Mouse (Mus musculus) erythroblast, embryonic 14.5 days (primary cell): ENCODE measurements around the gene Epm2a.

Experiments
- GATA1 ChIP-seq: IDR thresholded peaks from 2 replicates; pipeline ENCODE4 v1.6.1; 2012; ENCODE audit warnings: low read length, inconsistent platforms, mixed read lengths
- TAL1 ChIP-seq: IDR thresholded peaks from 3 replicates; pipeline ENCODE4 v1.6.1; 2012; ENCODE audit warnings: low read length, inconsistent platforms, mixed read lengths

DNA sequence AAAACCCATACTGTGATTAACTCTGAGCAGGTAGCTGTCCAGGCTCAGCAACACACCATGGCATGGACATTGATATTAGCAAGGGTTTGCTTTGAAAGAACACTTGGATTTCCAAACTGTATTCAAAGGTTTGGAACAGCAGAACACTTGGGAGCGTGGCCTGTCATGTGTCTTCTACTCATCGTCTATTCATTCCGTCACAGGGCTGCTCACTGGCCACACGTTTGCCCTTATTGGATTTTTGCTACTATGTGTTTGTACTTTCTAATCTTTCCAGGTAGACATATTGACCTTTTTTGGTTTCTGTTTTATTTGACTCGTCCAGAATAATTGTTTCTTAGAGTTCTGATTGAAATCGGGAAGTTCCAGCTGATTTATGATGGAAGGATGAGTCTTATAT lies 44.8 kb upstream of the Epm2a start:
- no peak for TF ChIP-seq TAL1
- no peak for TF ChIP-seq GATA1
